Mouse (Mus musculus) embryonic fibroblast, embryonic 13.5 days (primary cell): Measurements from ENCODE around the gene Sat1.

Experiments used
- CTCF ChIP-seq: IDR thresholded peaks from 2 replicates; pipeline ENCODE4 v1.5.1; 2011; ENCODE audit warnings: mild to moderate bottlenecking, control low read depth, low read length, moderate library complexity, borderline replicate concordance; ENCODE audit not compliant: insufficient read depth
- POLR2A ChIP-seq: IDR thresholded peaks from 2 replicates; pipeline ENCODE4 v1.6.1; 2011; ENCODE audit warnings: low read depth, mild to moderate bottlenecking, control low read depth, low read length, moderate library complexity

DNA sequence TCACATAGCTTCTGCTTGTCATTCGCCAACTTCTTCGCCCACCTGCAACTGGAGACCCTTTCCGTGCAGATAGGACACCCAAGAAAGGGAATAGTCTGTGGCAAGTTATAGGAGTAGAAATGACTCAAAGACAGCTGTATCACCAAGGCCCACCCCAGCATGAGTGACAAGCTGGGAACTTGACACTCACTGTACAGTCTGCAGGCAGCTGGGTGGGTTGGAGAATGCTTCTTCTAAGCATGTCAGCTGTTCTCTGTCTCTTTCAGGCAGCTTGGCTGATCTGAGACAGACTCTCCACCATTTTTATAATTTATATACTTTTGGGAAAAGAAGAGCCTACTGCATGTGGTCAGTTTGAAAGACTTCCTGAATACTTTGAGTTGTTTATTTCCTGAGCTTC, 48.6 kb downstream of the Sat1 start:
- TF ChIP-seq CTCF (no peak), POLR2A (no peak)
